8 mouse cellular contexts compared by ENCODE assay signal in genomic region chr5:25499423-25500398, GRCm38 (mm10). TPM values are rescaled to one million over a fixed set of nuclear protein-coding genes. Genes with fewer than 3 reads are reported as not detected.
DNase-seq lines count a peak whose midpoint lies in the region; ATAC-seq lines count a peak whose summit lies in the region.

No protein-coding gene starts in this region.

- H3K4me2 ChIP-seq in heart, embryonic 15.5 days = peak overlapping the region; percentile 81
- peak overlapping the region; percentile 96 for H3K4me2 ChIP-seq in liver, embryonic 15.5 days
- peak overlapping the region; percentile 76 for H3K4me2 ChIP-seq in neural tube, embryonic 12.5 days (replicated peaks)

- peak; percentile 85 for DNase-seq in c-Kit-negative CD71-positive TER-119-positive erythroid progenitor cells, embryonic 14.5 days (ENCODE audit: low read depth, low spot score)
- peak; percentile 79 for DNase-seq in fibroblast of lung, adult 2 months (ENCODE audit: low read depth)
- DNase-seq in kidney, postnatal 36 days = peak; percentile 97 to 99
- peak; percentile 90 for DNase-seq in telencephalon, adult 2 months (ENCODE audit: low read depth, low spot score)

- peak overlapping the region; percentile 98 for H3K27ac ChIP-seq in heart, embryonic 15.5 days
- peak overlapping the region; percentile 100 for H3K27ac ChIP-seq in liver, embryonic 15.5 days (replicated peaks)
- peak overlapping the region; percentile 99 for H3K27ac ChIP-seq in neural tube, embryonic 12.5 days

- no peaks in the 10 kb centered on the region for H3K27me3 ChIP-seq in heart, embryonic 15.5 days
- no peaks in the 10 kb centered on the region for H3K27me3 ChIP-seq in liver, embryonic 15.5 days
- no peaks in the 10 kb centered on the region for H3K27me3 ChIP-seq in neural tube, embryonic 12.5 days (replicated peaks)

- H3K9ac ChIP-seq in heart, embryonic 15.5 days = peak overlapping the region; percentile 74
- peak overlapping the region; percentile 96 for H3K9ac ChIP-seq in liver, embryonic 15.5 days
- H3K9ac ChIP-seq in neural tube, embryonic 12.5 days = peak overlapping the region; percentile 82

- no peaks in the 10 kb centered on the region for H3K9me3 ChIP-seq in heart, embryonic 15.5 days (replicated peaks)
- no peaks in the 10 kb centered on the region for H3K9me3 ChIP-seq in liver, embryonic 15.5 days (replicated peaks)
- no peaks in the 10 kb centered on the region for H3K9me3 ChIP-seq in neural tube, embryonic 12.5 days

- H3K36me3 ChIP-seq in heart, embryonic 15.5 days = no peaks in the 10 kb centered on the region
- no peaks in the 10 kb centered on the region for H3K36me3 ChIP-seq in liver, embryonic 15.5 days (replicated peaks)
- H3K36me3 ChIP-seq in neural tube, embryonic 12.5 days = no peaks in the 10 kb centered on the region

- H3K4me1 ChIP-seq in heart, embryonic 15.5 days (replicated peaks) = peaks cover 13% of the 10 kb centered on the region
- peaks cover 22% of the 10 kb centered on the region for H3K4me1 ChIP-seq in liver, embryonic 15.5 days (replicated peaks)
- H3K4me1 ChIP-seq in neural tube, embryonic 12.5 days = peaks cover 10% of the 10 kb centered on the region

- ATAC-seq in CD4-positive, CD25-positive, alpha-beta regulatory T cell, adult 4 months = peak; percentile 68
- peak; percentile 82 for ATAC-seq in heart, embryonic 15.5 days (replicated peaks; ENCODE audit: insufficient number of reproducible peaks, insufficient read depth, low FRiP score, low read depth)
- peak; percentile 78 for ATAC-seq in liver, embryonic 15.5 days (ENCODE audit: insufficient read depth)
- peak; percentile 89 for ATAC-seq in neural tube, embryonic 12.5 days (ENCODE audit: low FRiP score, low read depth)

- under 1% methylated on average over 83 of the region's 90 CpGs for WGBS in heart, embryonic 15.5 days
- under 1% methylated on average over 90 of the region's 90 CpGs for WGBS in liver, embryonic 15.5 days (ENCODE audit: insufficient replicate concordance)
- WGBS in neural tube, embryonic 12.5 days = under 1% methylated on average over 88 of the region's 90 CpGs

- H3K4me3 ChIP-seq in heart, embryonic 15.5 days = peak overlapping the region; percentile 91
- H3K4me3 ChIP-seq in liver, embryonic 15.5 days (replicated peaks) = peak overlapping the region; percentile 99
- H3K4me3 ChIP-seq in neural tube, embryonic 12.5 days = peak overlapping the region; percentile 94

RNA-seq across cellular contexts. Expression of gene Kmt2c, which starts 1.1 kb away (rescaled TPM):
- 10 to 100 TPM; 37.5 to 38.5 TPM for polyA plus RNA-seq in CD4-positive, CD25-positive, alpha-beta regulatory T cell, adult 4 months (2017; shearing (Covaris generic))
- polyA plus RNA-seq in heart, embryonic 15.5 days (2015; fragmentation: Nextera tagmentation; extraction: Ambion mirVana) = 7.3 and 8.7 TPM in 2 replicates
- 5.8 and 7.4 TPM in 2 replicates for polyA plus RNA-seq in liver, embryonic 15.5 days (2015; fragmentation: Nextera tagmentation; extraction: Ambion mirVana)
- polyA plus RNA-seq in neural tube, embryonic 12.5 days (2016; fragmentation: Nextera tagmentation; extraction: Ambion mirVana) = 22.4 and 23.8 TPM in 2 replicates

RNA-seq across cellular contexts. Expression of gene Cct8l1, which starts 16.2 kb away (rescaled TPM):
- not detected for polyA plus RNA-seq in CD4-positive, CD25-positive, alpha-beta regulatory T cell, adult 4 months (2017; shearing (Covaris generic))
- polyA plus RNA-seq in heart, embryonic 15.5 days (2015; fragmentation: Nextera tagmentation; extraction: Ambion mirVana) = 0.15 TPM in 1 of 2 replicates, not detected in the other
- polyA plus RNA-seq in liver, embryonic 15.5 days (2015; fragmentation: Nextera tagmentation; extraction: Ambion mirVana) = 0.06 TPM in 1 of 2 replicates, not detected in the other
- polyA plus RNA-seq in neural tube, embryonic 12.5 days (2016; fragmentation: Nextera tagmentation; extraction: Ambion mirVana) = 0.13 TPM in 1 of 2 replicates, not detected in the other

Comparison
In these comparisons a context has a peak if more than half of its experiments do, and no peak if none do; other contexts are left out.
1. Peak in every context shown above with its lines: DNase-seq, ATAC-seq, H3K4me3 ChIP-seq and H3K27ac ChIP-seq.